Mouse (Mus musculus) urinary bladder, adult 18-20 months (tissue): ENCODE results near the gene Apoc4.

ENCODE experiments used
- DNase-seq, 2 experiments: peaks; one replicate each; pipeline ENCODE4 v3.0.0; 2022; ENCODE audit warnings: low spot score in 2 of 2, mixed read lengths in 2 of 2

The Apoc4 gene

DNA sequence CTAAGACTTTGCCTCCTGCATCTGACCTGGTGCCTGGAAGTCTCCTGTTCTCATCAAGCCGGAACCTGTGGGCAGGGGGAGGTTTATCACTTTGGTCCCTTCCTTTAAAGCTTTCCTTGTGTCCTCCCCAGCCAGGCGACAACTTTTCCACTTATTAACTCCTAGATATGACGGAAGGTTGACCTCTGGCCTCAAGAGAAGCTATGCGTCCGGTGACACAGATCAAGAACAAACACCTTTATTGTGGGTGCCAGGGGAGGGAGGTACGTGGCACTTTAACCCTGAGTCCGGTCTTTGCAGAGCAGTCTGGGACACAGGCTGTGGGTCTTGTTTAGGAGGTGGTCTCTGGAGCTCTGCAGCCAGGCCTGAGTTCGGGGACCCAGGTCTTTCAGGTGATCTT is 3.4 kb downstream of the Apoc4 start, which contains the start of gene Apoc2:
Apoc2 (minus strand) TSS at position 70 of the 400 bp plus-strand sequence.
- DNase-seq = no peak

DNA sequence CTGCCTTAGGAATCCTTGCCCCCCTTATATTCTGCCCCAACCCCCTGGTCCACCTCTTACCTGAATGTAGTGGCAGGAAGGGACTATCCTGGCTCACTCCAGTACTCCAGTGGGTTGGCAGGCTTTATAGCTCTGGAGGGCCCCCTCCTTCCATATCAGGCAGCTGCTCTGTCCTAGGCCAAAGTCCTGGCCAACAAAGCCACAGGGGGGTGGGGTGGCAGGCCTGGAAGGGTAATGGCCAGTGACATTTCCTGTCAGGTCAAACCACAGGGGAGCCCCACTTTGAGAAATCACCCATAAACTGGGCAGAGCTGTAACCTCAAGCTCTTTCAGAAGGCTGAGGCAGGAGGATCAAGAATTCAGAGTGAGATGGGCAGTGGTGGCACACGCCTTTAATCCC is 4.6 kb downstream of the Apoc4 start:
- DNase-seq = no peak

DNA sequence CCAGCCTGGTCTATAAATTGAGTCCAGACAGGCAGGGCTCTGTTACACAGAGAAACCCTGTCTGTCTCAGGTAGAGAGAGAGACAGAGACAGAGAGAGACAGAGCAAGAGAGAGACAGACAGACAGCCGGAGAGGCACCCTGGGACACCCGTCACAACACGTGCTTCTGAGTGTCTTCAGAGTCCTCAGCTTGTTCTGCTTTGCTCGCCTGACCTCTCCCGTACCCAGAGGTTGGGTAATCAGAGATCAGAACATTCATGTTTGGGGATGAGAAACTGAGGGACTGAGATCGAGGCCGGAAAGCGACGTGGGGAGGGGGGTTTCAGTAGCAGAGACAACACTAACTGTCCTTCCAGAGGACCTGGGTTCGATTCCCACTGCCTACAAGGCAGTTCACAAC is 5.5 kb downstream of the Apoc4 start:
- DNase-seq = no peak

DNA sequence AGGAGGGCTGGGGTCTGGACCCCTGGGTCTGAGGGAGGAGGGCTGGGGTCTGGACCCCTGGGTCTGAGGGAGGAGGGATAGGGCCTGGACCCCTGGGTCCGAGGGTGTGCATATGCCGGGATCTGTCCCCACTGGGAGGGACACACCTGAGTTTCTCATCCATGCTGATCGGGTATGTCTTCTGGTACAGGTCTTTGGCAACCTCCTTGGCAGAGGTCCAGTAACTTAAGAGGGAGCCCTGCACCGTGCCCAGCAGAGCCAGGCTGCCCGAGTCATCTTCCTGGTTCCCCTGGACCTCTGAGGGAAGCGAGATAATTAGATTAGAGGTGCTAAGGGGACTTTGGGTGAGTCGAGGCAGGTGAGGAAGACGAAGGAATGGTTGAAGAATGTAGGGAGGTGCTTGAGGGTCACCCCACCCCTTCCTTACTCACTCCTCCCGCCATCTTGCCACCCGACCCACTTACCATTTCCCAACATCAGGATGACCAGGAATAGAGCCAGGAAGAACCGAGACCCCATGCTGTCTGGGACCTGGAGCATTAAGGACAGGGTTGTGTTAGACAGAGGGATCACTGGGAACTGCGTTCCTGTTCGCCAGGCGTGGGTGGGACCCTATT is 8.1 kb downstream of the Apoc4 start:
- DNase-seq = no peak

DNA sequence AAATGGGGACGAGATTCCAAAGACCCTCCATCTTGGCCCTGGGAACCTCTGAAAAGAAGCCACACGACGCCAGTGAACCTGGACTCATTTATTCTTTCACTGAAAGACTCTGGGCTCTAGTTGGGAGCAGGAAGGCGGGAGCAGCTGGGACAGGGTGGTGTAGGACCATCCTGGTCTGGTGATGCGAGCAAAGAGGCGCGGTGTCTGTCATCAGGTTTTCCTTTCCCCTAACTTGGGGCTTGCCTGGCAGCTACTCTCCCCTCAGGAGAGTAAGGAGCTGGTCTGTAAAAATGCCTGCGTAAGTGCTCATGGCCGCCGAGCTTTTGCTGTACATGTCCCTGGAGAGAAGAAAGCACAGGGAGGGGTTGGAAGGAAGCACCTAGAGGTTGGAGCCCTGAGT is 9.8 kb downstream of the Apoc4 start:
- DNase-seq = no peak

DNA sequence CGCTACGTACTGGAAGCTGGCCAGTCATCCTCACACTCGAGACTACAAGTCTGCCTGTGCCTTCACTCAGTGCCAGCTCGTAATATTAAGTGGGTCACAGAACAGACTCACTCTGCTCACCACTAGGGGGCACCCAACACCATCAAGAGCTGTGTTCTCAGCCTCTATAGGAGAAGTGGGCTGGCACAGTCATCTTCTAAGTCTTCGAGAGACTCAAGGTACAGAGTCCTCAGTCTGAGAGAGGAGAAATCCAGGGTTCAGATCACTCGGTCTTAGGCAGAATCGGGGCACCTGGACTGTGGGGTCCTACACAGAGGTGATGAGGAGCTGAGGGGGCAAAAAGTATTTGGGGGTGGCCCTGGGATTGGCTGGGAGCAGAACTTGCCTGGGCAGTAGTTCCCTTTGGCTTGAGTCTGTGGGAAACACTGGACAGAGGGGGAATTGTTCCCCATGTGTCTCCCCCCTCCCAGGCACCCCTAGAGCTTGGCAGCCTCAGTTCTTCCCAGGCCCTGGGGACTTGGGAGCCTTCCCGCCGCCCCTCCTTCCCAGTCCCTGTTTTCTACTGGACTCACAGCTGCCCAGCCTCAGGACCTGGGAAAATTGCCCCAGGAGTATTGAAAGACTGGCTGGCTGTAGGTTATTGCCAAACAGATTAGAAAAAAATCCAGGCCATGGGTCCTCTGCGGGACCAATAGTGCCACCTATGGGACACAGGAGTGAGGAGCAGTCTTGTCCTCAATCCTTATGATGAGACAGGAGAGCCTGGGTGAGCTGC is 12.1 kb downstream of the Apoc4 start:
- DNase-seq = peak; percentile 70 to 88

DNA sequence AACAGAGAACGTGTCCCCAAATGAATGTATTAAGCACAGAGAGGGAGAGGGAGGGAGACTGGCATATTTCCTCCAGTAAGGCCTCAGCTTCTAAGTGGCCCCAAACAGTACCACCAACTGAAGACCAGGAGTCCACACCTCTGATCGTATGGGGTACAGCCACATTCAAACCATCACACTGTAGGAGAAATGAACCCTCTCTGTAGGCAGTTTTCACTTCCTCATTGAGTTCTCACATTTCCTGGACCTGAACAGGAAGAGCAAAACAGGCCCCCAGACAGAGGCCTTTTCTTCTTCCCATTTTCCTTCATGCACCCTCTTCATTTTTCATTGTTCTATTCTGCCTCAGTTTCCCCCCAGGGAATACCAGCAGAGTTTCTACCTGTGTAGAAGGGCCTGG is 13.8 kb downstream of the Apoc4 start:
- no peak for DNase-seq

DNA sequence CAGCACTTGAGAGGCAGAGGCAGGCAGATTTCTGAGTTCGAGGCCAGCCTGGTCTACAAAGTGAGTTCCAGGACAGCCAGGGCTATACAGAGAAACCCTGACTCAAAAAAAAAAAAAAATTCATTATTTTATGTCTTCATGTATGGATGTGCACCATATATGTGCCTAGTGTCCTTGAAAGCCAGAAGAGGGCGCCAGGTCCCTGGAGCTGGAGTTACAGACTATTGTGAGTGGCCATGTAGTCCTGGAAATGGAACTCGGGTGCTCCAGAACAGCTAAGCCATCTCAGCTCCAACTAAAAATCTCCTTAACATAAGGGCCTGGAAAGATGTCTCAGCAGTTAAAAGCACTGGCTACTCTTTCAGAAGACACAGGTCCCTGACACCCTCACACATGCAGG is 14.5 kb downstream of the Apoc4 start:
- DNase-seq = no peak

DNA sequence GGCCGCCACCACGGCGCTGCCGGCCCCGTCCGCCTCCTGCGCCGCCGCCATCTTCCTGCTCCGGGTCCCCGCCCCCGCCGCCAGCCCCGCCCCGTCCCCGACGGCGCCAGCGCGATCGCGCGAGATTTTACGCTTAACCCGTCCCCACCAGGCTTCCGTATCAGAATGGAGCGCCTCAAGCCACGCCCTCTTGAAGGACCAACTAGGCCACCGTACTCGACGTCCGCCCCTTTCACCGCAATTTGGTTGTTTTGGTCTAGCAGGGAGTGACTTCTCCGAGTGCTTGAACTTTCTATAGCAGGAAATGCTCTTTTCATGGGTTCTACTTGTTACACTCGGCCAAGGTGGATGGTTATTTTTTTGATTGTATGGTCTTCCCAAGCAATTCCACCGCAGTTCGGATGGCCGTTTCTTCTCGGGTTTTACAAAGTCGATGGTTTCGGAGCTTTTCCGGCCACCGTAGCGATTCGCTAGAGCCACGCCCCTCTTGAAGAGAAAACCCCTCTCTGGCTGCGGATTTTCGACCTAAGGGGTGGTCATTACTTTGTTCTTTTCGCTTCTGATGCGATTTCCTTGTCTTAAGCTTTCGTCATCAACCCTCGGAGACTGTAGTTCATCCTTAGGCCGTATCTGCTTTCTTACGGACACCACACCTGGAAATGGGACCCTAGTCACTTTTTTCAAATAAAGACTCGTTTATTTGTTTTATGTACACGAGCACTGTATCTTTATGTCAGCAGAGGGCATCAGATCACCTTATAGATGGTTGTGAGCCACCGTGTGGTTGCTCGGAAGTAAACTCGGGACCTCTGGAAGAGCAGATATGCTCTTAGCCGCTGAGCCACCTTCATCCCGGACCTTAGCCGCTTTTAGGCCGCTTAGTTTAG is 16.1 kb downstream of the Apoc4 start, which contains the start of gene Clptm1:
Clptm1 (minus strand) TSS at position 79 of the 887 bp plus-strand sequence.
- peak; percentile 94 to 95 for DNase-seq

DNA sequence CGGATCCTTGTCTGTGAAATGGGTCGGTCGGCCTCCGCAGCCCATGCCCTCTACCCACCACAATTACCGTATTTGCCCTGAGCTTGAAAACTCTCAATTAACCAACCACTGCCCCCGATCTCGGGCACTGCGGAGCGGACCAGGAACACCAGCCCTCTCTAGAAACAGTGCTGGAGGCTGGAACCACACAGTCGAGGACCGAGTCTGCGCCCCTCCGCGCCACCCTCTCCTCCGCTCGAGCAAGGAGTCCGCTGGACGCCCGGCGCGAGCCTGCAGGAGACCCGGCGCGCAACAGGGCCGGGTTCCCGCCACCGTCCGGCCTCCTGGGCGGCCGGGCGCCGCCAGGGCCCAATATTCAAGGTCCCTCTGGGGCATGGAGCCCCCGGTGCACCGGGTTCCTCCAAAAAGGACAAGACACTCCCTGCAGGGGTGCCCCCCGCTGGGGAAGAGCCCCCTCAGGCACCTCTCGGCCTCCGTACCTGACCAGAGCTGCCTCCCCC is 16.8 kb downstream of the Apoc4 start:
- DNase-seq = no peak

DNA sequence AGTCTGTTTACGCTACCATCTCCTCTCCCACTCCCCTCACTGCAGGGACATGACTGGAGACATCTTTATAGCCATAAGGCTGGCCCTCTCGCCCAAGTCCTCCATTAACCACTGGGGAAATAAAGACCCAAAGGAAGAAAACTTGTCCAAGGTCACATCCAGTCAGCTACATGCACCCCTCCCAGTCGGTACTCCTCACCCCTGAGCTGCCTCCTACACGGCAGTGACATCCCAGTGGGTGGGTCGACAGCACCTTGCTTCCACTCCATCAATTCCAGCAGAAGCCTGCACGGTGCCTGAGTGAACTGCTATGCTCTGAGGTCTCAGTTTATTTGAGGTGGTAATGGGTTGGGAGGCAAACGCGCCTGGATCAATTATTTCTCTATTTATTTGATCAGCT is 17.3 kb downstream of the Apoc4 start:
- DNase-seq = no peak

DNA sequence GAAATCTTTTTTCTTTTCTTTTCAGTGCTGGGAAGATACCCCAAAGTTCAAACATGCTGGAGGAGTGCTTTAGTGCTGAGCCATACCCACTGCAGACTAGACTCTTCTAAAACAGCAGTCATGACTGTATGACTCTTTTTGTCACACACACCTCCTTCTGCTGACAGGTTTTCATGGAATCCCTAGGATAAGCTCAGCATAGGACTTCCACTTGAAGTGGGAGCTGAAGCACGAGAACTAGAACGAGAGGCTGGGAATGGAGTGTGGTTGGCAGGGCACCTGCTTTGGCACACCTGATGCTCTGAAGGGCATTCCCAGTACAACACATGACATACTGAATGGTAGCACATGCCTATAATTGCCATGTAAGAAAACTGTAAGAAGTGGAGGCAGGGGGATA is 28.7 kb downstream of the Apoc4 start:
- DNase-seq = no peak

DNA sequence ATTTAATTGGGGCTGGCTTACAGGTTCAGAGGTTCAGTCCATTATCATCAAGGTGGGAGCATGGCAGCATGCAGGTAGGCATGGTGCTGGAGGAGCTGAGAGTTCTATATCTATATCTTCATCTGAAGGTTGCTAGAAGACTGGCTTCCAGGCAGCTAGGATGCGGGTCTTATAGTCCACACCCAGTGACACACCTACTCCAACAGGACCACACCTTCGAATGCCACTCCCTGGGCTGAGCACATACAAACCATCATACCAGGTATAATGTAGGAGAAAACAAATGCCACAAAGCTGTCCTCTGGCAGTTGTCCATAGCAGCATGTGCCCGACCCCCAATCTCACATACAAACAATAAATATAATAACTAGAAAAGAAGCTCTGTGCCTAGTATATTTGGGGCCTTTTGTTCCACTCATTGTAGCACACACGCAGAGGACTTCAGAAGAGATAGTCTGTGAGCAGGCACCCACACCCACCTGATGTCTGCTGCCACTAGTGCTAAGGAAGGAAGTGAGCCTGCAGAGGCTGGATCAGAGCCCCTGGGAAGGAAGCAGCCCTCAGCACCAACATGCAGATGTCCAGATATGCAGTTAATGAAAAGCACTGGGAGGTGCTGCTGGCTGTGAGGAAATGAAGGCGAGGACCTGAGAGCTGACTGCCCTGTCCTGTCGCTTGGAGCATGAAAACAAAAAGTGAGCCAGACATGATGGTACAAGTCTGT is 30.1 kb downstream of the Apoc4 start:
- DNase-seq = no peak

DNA sequence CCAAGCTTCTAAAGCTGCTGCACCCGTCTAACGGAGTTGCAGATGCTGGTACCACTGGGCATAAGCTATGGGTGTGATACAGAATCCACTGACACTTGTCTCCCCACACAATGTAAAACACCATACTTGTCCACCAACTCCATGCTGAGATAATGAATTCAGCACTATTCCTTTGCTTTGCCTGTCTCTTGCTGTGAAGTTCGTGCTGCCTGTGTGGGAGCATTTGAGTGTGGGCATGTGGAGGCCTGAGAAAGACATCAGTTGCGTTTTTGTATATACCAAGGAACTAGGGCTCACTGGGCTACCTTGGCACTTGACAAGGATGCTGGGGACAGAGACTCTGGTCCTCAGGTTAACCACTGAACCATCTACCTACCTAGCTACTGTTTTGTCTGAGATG is 40.1 kb downstream of the Apoc4 start:
- DNase-seq = no peak

DNA sequence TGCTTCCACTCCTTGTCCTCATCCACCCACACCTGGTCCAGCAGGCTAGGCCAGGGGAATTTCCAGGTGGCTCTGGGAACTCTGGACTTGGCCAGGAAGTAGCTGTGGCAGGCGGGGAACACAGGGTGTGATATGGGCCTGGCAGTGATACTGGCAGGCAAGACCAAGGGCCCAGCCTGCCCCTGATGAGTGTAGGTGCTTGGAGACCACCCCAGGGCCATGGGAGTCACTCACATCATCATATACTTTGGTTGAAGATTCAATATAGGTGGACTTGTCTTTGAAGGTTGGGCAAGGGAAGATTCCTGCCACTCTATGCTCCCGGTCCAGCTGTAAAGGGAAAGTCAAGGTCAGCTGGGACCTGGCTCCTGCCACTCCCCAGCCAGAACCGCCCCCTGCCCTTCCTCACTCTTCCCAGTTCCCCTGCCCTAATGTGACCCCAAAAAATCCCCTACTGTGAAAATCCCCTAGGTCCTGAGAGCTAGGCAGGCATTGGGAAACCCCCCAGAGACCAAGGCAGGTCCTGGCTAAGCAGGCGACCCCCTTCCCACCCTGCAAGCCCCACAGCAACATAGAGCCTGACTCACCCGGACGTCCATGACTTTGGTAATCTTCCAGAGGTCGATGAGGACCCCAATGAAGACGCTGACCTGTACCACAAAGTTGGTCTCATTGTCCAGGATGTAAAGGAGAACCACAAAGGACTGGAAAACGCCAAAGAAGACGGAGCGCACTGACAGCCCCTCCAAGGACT is 46.0 kb downstream of the Apoc4 start:
- DNase-seq = no peak

DNA sequence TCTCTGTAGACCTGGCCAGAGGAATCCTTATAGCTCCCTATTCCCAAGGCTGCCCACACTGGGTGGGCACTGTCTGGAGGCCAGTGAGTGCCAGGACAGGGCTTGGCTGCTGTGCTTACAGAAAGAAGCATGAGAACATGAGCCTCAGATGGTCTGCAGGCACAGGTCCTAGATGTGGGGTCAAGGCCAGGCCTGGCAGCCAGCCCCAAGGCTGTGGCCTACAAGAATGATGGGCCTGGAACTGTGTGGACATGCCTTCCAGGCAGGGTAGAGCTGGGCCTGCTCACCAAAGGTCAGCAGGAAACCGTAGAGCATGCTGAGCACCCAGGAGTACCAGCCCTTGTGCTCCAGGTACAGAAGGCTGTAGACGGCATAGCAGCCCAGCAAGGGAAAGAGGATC is 46.7 kb downstream of the Apoc4 start:
- no peak for DNase-seq

DNA sequence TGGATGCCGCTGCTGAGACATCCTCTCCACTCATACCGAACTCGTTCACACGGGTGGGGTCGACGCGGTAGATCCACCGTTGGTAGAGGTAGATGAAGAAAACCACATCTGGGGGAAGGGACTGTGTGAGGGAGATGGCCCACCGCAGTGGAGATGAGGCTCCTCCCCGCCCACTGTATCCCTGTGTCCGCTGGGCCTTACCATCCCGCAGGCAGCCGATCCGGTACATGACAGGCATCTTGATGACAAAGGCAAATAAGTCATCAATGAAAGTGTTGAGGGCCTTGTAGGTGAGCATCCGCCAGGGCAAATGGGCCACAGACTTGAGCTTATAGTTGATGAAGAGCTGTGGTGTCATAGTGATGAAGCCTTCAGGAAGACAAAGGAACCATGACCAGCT is 47.4 kb downstream of the Apoc4 start:
- no peak for DNase-seq

DNA sequence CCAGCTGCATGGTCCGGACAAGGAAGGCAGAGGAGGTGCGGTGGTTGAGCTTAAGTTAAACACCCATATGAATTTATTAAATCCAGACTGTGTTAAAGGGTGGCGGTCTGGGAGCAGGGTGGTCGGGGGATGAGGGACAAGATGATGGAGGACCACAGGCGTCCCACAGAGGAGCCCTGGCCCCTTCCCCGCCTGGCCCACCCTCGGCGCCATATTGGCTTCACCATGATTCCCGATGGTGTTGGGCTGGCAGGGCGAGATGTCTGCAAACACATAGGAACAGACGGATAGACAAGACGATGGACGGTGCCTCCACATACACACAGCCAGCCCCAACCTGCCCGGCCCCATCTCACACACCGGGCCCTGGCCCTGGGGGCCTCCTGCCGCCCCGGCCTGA is 48.1 kb downstream of the Apoc4 start:
- DNase-seq = no peak

DNA sequence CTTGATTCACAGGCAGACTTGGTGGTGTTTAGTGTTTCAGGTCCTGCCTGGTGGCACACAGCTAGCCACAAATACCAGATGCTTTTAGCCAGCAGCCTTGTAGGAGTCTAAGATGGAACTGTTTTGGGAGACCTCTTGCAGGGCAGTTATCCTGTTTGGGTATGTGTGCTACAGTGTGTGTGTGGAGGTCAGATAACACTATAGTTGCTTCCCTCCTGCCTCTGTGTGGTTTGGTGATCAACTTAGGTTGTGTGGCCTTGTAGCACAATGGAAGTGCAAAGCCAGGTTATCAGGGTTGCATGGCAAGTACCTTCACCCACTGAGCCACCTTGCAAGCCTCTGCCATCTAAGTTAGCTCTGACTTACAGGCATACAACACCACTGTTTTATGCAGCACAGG is 48.6 kb downstream of the Apoc4 start:
- no peak for DNase-seq

DNA sequence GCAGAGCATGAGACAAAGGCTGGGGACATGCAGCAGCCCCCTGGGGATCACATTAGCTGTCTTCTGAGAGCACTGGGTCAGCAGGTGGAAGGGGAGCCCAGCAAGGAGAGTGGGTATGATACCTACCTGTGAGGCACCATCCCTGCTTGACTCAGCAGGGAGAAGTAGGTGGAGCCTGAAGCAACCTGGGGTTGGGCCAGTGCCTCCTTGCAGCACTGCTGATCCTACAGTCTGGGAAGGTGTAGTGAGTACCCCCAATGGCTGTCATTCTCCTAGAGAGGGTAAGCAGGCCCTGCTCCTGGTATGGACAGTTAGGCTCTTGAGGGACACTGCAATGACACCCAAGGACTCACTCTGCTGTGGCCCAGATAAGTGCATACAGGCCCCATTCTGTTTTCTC is 49.0 kb downstream of the Apoc4 start:
- DNase-seq = no peak

DNA sequence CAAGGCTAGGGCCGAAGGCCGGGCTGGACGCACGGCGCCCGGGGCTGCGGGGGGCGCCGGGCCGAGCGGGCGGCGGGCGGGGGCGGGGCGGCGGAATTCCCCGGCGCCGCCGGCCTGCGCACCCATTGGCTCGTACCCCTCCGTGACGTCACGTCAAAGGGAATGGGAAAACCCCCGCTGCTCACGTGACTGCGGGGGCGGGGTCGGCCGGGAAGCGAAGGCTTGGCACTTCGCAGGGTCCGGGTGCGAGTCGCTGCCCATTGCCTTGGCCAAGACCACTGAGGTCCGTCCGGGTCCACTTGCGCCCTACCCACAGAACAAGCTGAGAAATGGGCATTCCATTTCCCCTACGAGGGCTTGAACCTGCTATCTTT is 51.9 kb downstream of the Apoc4 start, which contains the start of gene Relb:
Relb (minus strand) TSS at position 78 of the 374 bp plus-strand sequence.
- DNase-seq = peak; percentile 87 to 88
